Mouse (Mus musculus): ENCODE data around the gene Tcp11l2. TPM values are rescaled to one million over a fixed set of nuclear protein-coding genes. Genes with fewer than 3 reads are reported as not detected.

The Tcp11l2 gene
- total RNA-seq, 1 experiment from 2014 or later, result 67.2 TPM

DNA sequence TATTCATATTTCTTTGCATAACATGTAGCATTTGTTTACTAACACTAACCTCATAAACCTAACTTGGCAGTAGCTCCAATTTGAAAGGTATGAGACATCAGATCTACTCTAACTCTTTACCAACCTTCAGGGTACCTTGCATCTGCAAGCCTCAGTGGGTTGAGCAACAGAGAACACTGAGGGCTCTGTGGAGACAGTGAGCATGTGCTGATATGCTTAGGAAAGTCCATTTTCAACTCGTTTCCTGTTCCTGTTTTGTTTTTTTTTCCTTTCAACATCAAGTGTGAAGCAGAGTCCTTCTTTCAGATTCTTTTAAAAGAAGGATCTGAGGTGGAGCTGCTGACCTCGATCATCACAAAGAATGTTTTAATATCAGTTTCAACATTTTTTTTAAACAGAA, 20.3 kb upstream of the Tcp11l2 start:
- no peak for DNase-seq

DNA sequence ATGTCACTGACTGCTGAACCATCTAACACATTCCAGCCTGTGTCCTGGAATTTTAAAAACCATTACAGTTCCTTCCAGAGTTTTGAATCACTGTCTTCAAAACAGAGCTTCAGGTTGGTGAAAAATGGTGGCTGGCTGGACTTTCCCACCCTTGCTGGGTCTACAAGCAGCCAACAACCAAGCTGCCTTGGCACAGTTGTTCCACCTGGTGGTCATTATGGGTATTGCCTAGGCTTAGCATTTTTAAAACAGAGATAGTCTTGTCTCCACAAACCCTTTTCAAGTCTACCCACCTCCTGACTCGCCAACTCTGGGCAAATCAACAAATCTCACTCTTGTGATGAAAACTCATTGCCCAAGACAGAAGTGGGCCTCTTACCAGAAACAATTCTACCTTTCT, 17.9 kb upstream of the Tcp11l2 start:
- no peak for DNase-seq

DNA sequence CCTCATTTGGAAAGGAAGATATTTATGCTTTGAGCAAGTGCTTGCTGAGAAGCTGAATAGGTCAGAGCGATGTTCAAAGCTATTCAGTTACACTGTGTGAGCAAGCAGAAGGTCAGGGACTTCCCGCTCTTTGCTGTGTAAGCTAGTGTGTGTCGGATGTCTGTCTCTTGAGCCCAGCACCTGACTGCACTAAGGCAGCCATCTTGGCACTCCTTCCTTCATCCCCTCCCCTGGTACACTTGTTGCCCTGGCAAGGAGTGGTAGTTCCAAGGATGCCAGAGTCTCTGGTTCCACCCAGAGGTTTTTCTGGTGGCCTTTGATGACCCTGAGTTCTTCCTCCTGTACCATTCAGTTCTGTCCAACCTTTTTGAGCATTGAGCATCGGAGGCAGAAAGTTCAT, 16.4 kb upstream of the Tcp11l2 start:
- DNase-seq, result no peak

DNA sequence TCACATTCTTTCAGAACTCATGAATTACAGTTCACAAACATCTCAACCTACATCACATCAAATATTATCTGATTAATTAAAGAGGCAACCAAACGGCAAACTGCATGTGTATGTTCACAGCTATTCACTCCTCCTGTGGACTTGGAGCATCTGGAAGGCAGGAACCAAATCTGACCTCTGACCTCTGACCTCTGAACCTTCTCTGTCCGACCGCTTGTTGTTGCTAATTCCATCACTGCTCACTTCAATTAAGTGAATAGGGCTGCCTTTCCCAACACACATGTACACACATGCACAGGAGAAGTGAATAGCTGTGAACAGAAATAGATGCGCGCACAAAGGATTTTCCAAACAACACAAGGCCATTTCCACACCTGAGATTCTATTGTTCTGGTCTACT, 14.3 kb upstream of the Tcp11l2 start:
- no peak for DNase-seq

DNA sequence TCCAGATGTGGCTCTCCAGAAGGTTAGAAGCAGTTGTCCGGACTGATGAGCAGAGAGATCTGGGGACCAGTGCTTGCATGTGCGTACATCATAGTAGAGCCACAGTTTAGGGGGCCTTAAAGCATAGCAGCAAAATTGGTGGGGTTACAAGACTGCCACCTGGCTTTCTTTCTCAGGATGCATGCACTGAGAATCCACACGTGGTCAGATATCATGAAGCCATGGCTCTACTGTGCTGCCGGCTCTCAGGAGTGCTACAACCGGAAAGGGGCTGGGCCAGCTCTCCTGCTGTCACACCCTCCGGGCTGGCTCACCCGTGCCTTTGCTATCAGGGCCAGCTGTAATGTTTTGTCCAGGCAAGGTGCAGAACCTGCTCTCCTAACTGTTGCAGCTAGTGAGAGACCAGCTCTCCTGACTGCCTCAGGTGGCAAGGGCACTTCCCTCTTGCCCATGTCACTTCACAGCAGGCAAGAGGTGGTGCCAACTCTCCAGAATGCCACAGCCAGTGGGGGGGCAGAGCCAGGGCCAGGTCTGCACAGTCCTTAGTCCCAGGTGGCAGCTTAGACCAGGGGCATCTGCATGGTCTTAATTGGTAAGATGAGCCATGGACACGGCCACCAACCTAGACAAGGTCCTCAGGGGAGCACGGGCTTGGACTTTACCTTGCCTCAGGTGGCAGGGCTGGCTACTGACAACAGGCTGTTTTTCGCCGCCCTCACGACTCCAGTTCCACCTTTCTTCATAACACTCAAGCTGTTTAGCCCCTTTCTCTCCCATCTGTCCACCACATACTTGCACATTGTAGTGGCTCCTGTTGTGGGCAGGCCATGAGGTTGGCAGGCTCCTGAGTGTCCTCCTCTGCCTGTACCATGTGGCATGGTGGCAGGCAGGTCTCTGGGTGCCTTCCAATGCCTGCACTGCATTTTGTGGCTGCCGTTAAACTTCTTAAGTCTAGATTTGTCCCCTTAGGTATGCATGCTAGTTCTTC, 13.6 kb upstream of the Tcp11l2 start:
- no peak for DNase-seq

DNA sequence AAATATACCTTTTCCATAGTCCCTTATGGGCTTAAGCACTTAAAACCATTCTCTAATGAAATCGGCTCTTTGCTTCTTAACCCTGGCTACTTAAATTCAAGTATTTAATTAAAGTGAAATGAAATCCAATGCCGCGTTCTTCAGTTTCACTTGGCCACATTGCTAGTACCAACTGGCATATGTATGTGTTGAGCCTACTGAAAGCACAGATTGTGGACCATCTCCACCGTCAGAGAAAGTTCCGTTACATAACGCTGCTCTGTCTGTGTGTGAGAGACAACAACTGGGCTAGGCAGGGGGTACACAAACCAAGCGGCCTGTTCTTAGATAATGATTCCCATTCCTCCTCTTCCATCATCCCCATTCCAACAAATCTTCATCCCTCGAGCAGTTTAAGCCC, 12.0 kb upstream of the Tcp11l2 start:
- no peak for DNase-seq

DNA sequence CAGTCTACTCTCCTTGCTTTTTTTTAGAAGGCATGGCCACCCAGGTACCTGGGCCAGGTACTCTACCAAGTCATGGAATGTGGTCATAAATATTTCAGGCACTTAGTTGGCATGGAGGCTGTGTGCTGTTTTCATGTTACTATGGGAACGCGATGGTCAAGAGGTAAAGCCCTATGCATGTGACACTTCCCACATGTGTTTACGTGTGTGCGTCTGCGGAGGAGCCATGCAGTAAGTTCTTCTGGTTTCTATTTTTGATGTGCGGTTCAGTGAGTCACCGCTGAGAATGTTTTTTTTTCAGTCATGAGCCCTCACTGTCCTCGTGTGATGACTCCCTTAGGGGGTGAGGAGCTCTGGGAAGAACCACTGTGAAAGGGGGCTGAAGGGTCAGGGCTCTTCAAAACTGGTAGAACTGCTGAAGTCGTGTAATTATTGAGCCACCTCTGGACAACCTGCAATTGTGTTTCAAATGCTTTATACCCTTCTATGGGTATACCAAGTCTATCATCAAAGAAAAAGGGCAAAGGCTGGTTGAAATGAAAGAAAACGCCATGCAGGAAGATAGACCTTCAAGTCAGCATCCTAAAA, 5.3 kb upstream of the Tcp11l2 start:
- DNase-seq, result no peak

DNA sequence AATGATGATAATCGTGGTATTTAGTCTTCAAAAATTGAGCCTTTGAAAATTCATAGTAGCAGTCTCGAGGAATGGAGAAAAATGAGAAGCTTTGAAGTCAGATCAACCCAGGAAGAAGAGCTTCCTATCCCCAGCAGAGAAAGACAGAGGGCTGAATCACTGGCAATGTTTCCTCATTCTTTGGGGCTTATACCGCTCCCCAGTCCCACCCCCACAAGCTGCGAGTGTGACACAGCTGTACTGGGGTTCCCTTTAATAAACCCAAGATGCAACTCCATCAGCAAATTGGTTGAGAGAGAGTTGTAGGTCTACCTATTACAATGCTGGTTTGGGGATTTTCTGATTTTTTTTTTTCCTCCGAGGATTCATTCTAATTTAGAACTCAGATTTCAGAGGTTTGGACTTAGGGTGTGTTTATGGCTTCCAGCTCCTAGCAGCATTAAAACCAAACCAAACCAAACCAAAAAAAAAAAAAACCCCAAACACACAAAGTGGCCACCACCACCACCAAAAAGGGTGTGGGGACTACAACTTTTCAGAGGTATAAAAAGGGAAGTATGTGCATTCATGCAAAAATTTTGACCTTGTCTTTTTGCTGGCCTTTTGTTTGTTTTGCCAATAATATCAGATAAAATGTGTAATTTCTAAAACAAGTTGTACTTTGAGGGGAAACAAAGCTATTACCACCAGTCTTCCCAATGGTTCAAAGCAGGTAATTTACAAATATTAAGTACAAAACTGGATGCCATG, 2.6 kb upstream of the Tcp11l2 start:
- DNase-seq, result no peak

DNA sequence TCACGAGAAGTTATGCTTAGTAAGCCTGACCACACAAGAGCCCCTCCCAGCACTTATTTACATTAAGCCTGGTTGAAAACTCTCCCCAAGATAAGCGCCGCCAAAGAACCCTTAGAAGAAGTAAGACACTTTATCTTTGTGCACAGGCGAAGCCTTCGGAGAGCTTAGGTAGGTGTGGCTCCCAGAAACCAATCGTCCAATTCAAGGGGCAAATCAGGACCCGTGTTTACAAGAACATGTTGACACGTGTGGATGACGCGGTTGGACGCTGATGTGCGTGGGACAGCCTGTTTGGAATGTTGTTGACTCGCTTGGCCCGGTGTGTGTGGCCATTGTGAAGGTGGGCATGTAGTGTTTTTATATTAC, 414 bp upstream of the Tcp11l2 start:
- DNase-seq, result no peak

DNA sequence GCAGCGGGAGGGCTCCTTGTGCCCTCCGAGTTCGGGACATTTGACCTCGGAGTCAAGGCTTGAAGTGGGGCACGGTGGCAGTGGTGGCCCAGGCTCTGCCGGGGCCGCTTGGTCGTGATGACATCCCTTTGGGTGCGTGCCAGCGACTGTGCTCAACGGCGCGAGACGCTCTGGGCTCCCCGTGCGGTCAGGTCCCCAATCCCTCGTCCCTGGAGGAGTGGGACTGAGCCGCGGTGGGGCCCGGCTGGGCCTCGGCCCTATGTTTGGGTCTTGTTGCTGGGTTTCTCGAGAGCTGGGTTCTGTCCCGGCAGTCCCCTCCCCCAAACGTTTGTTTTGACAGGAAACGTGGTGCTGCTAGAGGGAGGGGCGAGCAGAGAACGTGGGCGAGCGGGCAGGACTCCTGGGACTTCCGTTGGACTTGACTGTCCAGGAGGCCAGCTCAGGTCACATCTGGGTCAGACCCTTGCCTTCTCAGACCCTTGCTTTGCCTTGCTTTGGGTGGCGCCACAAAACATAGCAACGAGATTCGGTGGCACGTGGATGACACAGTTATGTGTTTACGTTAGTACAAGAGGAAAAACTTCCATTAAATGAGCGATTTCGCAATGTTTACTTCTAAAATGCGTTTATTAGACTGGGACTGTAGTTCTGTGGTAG, 773 bp downstream of the Tcp11l2 start:
- DNase-seq, result peak; percentile 73

DNA sequence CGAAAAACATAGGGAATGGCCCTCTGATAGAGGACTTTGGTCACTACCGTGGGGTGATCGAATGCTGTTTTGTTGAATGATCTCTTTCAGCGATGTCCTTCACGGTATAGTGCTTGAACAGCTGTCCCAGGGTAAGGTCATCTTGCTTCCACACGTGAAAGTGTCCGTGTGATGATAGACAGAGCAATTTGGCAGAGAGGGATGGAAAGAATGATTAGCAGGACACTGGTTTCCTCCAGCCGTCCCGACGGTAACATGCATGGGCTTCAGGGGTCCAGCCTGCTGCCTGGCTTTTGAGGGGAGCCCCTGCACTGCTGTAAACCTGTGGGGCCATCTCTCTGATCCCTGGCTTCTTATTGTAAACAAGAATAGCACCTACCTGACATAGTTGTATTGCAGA, 2.3 kb downstream of the Tcp11l2 start:
- DNase-seq, result no peak

DNA sequence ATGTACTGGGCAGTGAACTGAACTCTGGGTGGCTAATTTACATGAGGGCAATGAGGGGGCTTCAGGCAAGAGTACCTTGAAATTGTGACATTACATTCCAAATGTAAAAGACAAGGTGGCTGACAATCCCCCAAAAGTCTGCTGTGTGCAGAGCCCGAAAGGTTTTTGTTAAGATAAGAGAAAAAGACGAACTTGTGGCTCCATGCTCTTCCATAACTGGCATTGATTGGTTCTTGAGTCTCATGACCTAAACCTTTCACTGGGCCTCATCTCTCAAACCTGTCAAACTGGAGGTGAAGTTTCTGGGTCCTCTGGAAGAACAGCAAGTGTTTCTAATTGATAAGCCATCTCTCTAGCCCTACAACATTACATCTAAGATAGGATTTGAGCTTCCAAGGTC, 3.1 kb downstream of the Tcp11l2 start:
- DNase-seq, result no peak

DNA sequence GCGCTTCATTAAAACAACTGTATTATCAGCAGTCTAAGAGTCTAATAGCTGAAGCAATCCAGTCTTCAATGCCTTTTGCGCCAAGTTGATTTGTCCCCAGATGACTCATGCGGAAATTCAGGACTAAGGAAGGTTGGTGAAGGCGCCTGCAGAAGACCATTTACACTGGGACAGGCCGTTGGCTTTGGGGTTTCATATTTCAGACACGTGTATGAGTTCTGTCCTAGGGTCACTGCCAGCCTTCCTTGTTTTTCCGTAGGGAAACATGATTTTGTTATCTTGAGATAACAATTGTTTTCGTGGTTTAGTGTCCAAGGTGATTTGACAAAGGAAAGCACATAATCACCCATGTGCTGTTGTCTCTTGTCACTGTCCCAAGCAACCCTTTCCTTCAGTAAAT, 4.8 kb downstream of the Tcp11l2 start:
- no peak for DNase-seq

DNA sequence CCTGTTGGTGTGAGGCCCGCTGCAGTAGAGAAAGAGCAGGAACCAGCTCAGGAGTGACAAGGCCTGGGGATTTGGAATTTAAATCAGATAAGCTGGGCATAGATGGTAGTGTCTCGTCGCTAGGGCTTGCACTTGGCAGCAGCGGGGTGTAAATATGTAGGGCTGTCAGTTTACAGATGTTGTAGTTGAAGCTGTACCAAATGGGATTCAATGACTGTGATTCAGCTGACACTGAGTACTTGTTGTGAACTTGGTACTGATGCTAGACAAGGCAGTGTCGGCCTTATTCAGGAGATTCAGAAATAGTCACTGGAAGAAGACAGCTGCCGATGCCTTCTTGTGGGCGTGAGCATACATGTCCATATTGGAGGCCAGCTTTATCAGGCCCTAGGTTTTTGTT, 5.8 kb downstream of the Tcp11l2 start:
- no peak for DNase-seq

DNA sequence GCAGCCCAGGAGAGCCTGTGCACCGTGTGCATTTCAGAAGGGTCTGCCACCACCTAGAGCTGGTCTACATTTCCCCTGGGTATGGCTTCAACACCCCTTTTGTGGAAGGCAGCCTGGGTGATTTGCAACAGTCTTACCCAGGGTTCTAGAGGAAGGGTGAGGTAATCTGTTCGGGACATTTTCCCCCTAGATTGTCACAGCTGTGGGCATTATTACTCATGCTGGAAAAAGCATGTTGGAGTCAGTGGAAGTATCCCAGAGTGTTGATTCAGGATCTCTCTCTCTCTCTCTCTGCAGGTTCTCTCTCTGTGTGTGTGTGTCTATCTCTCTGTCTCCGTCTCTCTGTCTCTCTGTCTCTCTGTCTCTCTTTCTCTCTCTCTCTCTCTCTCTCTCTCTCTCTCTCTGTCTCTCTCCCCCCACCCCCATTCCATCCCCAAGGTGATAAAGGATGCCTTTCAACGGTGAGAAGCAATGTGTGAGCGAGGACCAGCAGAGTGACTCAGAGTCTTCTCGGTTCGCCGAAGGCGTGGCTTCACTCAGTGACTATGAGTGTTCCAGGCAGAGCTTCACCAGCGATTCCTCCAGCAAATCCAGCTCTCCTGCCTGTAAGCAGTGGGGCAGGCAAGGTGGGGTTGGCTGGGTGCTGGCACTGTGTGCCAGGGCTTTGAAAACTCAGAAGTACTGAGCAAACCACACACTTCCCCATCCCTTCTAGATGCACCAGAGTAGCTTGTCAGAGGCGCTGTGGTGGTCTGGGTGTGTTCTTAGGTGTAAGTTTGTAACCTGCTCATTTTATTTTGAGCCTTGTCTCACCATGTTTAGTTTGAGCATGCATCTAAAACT, 8.2 kb downstream of the Tcp11l2 start:
- no peak for DNase-seq

DNA sequence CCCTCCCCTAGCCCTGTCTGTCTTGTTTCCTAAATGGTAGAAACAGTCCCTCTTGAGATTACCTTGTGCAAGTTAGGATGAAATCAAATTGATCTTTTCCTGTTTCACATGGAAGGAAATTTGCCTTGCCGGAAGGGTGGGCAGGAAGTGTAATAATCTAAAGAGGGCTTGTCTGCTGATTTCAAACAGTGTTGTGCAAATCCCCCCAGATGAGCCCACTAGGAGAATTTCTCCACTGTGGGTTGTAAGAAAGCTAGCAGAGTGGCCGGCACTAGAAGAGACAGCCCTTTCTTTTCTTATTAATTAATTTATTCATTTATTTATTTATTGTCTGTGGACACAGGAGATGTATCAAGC, 8.8 kb downstream of the Tcp11l2 start:
- no peak for DNase-seq

DNA sequence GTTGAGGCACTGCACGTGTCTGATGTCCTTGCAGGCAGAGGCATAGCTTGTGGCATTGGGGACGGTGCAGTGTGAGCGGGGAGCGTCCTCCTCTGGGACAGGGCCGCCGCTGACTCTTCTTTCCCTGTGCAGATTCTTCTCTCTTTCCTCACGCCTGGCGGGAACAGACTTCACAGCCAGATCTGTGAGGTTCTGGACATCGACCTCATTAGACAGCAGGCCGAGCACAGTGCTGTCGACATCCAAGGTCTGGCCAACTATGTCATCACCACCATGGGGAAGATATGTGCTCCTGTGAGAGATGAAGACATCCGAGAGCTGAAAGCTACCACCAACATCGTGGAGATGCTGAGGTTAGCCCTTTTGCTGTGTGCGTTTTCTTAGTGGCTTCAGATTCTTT, 14.5 kb downstream of the Tcp11l2 start:
- peak; percentile 33 for DNase-seq

DNA sequence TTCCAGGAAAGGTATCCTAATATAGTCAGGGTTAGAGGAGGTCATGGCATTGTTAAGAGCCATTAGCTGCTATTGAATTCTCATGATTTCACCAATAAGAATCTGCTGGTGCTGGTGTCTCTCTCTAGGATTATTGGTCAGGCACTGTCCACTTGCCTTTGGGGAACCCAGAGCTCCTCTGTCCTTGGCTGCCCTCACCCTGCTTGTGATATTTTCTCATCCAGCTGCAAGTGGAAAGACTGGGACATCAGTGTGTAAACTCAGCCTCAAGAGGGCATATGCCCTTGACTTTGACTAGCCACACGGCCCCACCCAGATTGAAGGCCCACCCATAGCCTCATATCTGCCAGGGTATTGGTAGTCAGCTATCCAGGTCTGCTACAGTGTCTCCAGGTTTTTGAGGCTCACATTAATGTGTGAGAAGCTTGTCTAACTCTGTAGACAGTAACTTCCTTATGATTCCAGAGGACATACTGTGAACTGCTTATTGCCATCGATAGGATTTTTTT, 15.3 kb downstream of the Tcp11l2 start:
- no peak for DNase-seq

DNA sequence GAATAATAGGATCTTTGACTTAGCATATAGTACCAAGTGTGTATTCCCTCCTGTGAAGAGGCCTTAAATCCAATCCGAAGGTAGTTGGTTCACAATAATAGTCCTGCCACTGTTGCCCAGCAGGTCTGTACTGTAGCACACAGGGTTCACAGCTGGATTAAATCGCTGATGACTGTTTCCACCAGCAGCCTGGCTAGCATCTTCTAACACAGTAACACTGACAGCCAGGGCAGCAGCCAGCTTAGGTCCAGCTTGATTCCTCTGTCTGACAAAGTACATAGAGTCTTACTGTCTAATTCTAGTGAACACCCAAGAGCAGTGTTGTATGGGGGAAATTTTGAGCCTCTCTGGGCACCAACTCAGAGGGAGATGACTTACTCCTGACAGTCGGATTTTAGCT, 16.3 kb downstream of the Tcp11l2 start:
- no peak for DNase-seq

DNA sequence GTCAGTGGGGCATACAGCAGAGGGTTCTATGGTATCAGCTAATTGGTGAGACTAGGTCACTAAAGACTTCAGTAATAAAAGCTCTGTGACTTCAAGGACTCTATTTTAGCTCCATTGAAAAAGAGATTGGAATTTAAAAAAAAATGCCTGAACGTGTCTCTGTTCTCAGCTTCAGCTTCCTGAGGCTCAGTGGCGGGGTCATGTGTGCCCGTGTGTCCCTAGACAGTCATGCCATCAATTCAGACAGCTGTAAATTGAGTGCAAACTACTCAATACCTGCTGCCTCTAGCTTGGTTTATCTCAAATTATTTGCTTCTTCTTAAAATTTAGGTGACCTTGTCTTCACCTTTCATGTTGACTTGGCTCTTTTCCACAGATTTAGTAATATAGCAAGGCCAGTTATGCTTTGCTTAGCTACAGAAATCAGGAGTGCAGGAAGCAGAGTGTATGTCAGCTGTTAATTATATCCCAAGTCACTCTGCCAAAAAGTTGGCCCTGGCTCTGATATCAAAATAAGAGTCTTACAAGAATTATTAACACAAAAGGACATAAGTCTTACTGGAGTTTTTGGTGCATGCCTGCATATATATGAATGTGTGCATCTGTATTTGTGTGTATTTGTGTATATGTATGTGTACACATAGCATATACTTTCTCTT, 20.8 kb downstream of the Tcp11l2 start:
- DNase-seq, result no peak

DNA sequence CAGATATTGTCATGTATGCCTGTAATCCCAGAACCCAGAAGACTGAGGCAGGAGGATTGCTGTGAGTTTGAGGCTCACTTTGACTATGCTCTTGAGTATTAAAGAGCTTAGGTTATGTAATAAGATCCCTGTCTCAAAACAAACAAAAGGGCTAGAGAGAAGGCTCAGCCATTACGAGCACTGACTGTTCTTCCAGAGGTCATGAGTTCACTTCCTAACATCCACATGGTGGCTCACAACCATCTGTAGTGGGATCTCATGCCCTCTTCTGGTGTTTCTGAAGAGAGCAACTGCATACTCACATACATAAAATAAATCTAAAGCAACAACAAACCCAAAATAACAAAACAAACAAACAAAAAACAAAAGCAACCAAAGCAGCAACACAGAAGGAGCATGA, 21.7 kb downstream of the Tcp11l2 start:
- DNase-seq, result no peak
